Mouse (Mus musculus) myocyte (in vitro differentiated cells): Measurements from ENCODE around the gene Tbc1d14.

Experiments
- CEBPB ChIP-seq: IDR thresholded peaks from 2 replicates; pipeline ENCODE4 v1.6.1; 2011; ENCODE audit warnings: mild to moderate bottlenecking, moderate library complexity; ENCODE audit not compliant: poor library complexity, insufficient read depth, severe bottlenecking
- E2F4 ChIP-seq: IDR thresholded peaks from one replicate; pipeline ENCODE4 v1.6.1; 2011; ENCODE audit warnings: mild to moderate bottlenecking, control low read depth, moderate library complexity; ENCODE audit not compliant: insufficient read depth
- MAX ChIP-seq: IDR thresholded peaks from one replicate; pipeline ENCODE4 v1.6.1; 2011; ENCODE audit warnings: low read depth, mild to moderate bottlenecking, control low read depth
- MYOD1 ChIP-seq, 3 experiments: IDR thresholded peaks; one replicate each; pipeline ENCODE4 v1.6.1; 2011; ENCODE audit warnings: control low read depth in 2 of 3, low read depth in 2 of 3, mild to moderate bottlenecking in 2 of 3, moderate library complexity in 1 of 3; ENCODE audit not compliant: insufficient read length in 2 of 3, control insufficient read depth in 1 of 3
- MYOG ChIP-seq, 3 experiments: IDR thresholded peaks; one replicate each; pipeline ENCODE4 v1.6.1; 2011; ENCODE audit warnings: control low read depth in 2 of 3, low read depth in 2 of 3, mild to moderate bottlenecking in 2 of 3; ENCODE audit not compliant: insufficient read length in 2 of 3, control insufficient read depth in 1 of 3, insufficient read depth in 1 of 3
- POLR2A ChIP-seq: IDR thresholded peaks from one replicate; pipeline ENCODE4 v1.6.1; 2011; ENCODE audit warnings: low read depth, mild to moderate bottlenecking, control low read depth, moderate library complexity; ENCODE audit not compliant: insufficient read length
- POLR2AphosphoS2 ChIP-seq: IDR thresholded peaks from one replicate; pipeline ENCODE4 v1.6.1; 2011; ENCODE audit warnings: low read depth, control low read depth; ENCODE audit not compliant: insufficient read length
- REST ChIP-seq: IDR thresholded peaks from one replicate; pipeline ENCODE4 v1.6.1; 2011; ENCODE audit warnings: mild to moderate bottlenecking, control low read depth, moderate library complexity; ENCODE audit not compliant: insufficient read depth, insufficient read length
- SRF ChIP-seq: IDR thresholded peaks from one replicate; pipeline ENCODE4 v1.6.1; 2011; ENCODE audit warnings: low read depth; ENCODE audit not compliant: control insufficient read depth, insufficient read length
- TCF12 ChIP-seq: IDR thresholded peaks from one replicate; pipeline ENCODE4 v1.6.1; 2011; ENCODE audit warnings: mild to moderate bottlenecking, control low read depth; ENCODE audit not compliant: poor library complexity, insufficient read depth, severe bottlenecking
- USF1 ChIP-seq: IDR thresholded peaks from one replicate; pipeline ENCODE4 v1.6.1; 2011; ENCODE audit warnings: low read depth, mild to moderate bottlenecking, control low read depth, moderate library complexity

DNA sequence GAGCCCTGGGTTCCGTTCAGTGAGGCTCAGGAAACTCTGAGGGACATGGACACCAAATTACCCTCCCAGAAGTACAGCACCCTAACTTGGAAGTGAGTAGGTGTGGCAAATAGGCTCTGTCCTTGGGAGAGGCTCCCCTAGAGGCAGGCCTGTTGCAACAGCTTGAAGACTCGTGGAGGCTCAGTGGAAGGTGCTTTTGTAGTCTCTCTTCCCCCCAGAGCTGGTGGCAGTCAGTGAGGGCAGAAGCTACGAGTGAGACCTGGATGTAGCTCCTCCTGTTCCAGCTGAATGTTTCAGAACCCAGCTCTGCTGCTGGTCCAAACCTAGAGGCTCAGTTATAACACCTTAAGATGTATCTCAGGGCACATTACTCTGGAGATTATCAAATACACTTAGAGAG is 2.0 kb upstream of the Tbc1d14 start:
- TF ChIP-seq POLR2A (no peak), USF1 (no peak), POLR2AphosphoS2 (no peak), CEBPB (no peak), MAX (no peak), TCF12 (no peak), E2F4 (no peak), MYOG (IDR thresholded peaks at IDR 0.05; ENCODE audit: control insufficient read depth in 1 of 3, insufficient read depth in 1 of 3, insufficient read length in 2 of 3, low read depth in 2 of 3) (no peak), SRF (no peak), MYOD1 (IDR thresholded peaks at IDR 0.05; ENCODE audit: control insufficient read depth in 1 of 3, insufficient read length in 2 of 3, low read depth in 2 of 3) (no peak), REST (no peak)
